In the genomic region with DNA sequence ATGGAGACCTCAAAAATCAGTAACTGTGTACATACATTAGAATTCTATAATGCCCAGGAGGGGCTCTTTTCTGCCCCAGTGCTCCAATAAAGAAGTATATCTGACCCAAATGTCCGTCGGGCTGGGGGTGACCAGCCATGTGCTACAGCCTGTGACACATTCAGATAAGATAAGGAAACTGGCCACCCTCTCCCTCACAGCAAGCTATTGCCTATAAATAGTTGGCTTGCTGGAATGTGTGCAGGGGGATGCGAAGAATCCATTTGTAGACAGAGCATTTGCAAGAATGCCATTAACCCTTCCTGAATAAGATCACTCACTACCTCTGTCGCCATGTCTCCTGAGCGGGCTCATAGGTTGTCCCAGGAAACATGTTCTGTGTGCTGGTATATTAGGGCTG, we compare ENCODE assay signal across 20 mouse cellular contexts.
DNase-seq lines count a peak whose midpoint lies in the region; ATAC-seq and TF ChIP-seq lines count a peak whose summit lies in the region.
"Had no signal": no experiment of that assay in that cellular context is flagged by ENCODE, and none has a peak within 500 bp of the region (broad histone marks: within the 10 kb centered on the region; RNA-seq: fewer than 3 reads in every experiment).

No protein-coding gene starts in this region.

- peak overlapping the region; percentile 37 for H3K4me2 ChIP-seq in heart, embryonic 13.5 days
- H3K4me2 ChIP-seq in lung, embryonic 14.5 days = no peak overlapping the region
- no peak overlapping the region for H3K4me2 ChIP-seq in liver, embryonic 11.5 days
- H3K4me2 ChIP-seq: embryonic facial prominence, embryonic 12.5 days; forebrain, embryonic 15.5 days; hindbrain, embryonic 12.5 days had no signal

- H3K36me3 ChIP-seq in heart, embryonic 13.5 days = no peaks in the 10 kb centered on the region
- H3K36me3 ChIP-seq in heart, adult 2 months (ENCODE audit: control insufficient read depth, insufficient read depth, low read length) = no peaks in the 10 kb centered on the region
- H3K36me3 ChIP-seq in lung, embryonic 14.5 days (ENCODE audit: insufficient read depth) = no peaks in the 10 kb centered on the region
- H3K36me3 ChIP-seq in liver, embryonic 11.5 days (ENCODE audit: control insufficient read depth, insufficient read depth, low read length) = no peaks in the 10 kb centered on the region
- H3K36me3 ChIP-seq: embryonic facial prominence, embryonic 12.5 days; forebrain, embryonic 15.5 days; G1E; hindbrain, embryonic 12.5 days had no signal

- TF ChIP-seq CTCF in heart, adult 2 months (IDR thresholded peaks at IDR 0.05) = no peak
- TF ChIP-seq CTCF in lung, embryonic 14.5 days (IDR thresholded peaks at IDR 0.05; ENCODE audit: low read depth) = no peak

- H3K79me2 ChIP-seq in heart, adult 2 months (replicated peaks; ENCODE audit: control insufficient read depth, insufficient read depth, low read length) = no peaks in the 10 kb centered on the region

- DNase-seq in heart, adult 18-20 months = peak; percentile 10 to 30
- DNase-seq in heart, adult 11 months = no peak
- no peak for DNase-seq in heart, adult 2 months
- peak; percentile 31 for DNase-seq in lung, embryonic 14.5 days
- no peak for DNase-seq in lung, postnatal 10 days
- DNase-seq in cerebellum, adult 9-11 months = no peak
- DNase-seq in liver, embryonic 11.5 days (ENCODE audit: low spot score) = no peak
- DNase-seq: adrenal gland, adult 8-10 months; B cell, adult 2 months; cerebellum, adult 11 months; gastrocnemius, postnatal 36 days; kidney, adult 2 months had no signal

- peaks cover 25% of the 10 kb centered on the region for H3K4me1 ChIP-seq in heart, embryonic 13.5 days
- no peaks in the 10 kb centered on the region for H3K4me1 ChIP-seq in heart, adult 2 months (ENCODE audit: control insufficient read depth, insufficient read depth, low read length)
- H3K4me1 ChIP-seq in lung, embryonic 14.5 days (ENCODE audit: insufficient read depth) = no peaks in the 10 kb centered on the region
- no peaks in the 10 kb centered on the region for H3K4me1 ChIP-seq in liver, embryonic 11.5 days (replicated peaks; ENCODE audit: control insufficient read depth, insufficient read depth, low read length)
- H3K4me1 ChIP-seq: embryonic facial prominence, embryonic 12.5 days; forebrain, embryonic 15.5 days; hindbrain, embryonic 12.5 days had no signal

- no peaks in the 10 kb centered on the region for H3K27me3 ChIP-seq in heart, embryonic 13.5 days (replicated peaks)
- H3K27me3 ChIP-seq in heart, adult 2 months (ENCODE audit: control insufficient read depth, insufficient read depth, low read length) = no peaks in the 10 kb centered on the region
- no peaks in the 10 kb centered on the region for H3K27me3 ChIP-seq in lung, embryonic 14.5 days (ENCODE audit: insufficient read depth, low read length)
- H3K27me3 ChIP-seq in liver, embryonic 11.5 days (replicated peaks; ENCODE audit: control insufficient read depth, insufficient read depth, low read length) = no peaks in the 10 kb centered on the region
- H3K27me3 ChIP-seq: embryonic facial prominence, embryonic 12.5 days; forebrain, embryonic 15.5 days; hindbrain, embryonic 12.5 days had no signal

- peak overlapping the region; percentile 91 for H3K27ac ChIP-seq in heart, embryonic 13.5 days (replicated peaks)
- no peak overlapping the region for H3K27ac ChIP-seq in heart, adult 2 months
- no peak overlapping the region for H3K27ac ChIP-seq in lung, embryonic 14.5 days (ENCODE audit: low read depth)
- no peak overlapping the region for H3K27ac ChIP-seq in liver, embryonic 11.5 days (ENCODE audit: low read depth, low read length)
- H3K27ac ChIP-seq: embryonic facial prominence, embryonic 12.5 days; forebrain, embryonic 15.5 days; hindbrain, embryonic 12.5 days had no signal

- H3K4me3 ChIP-seq in heart, embryonic 13.5 days = no peak overlapping the region
- no peak overlapping the region for H3K4me3 ChIP-seq in heart, adult 2 months
- H3K4me3 ChIP-seq in lung, embryonic 14.5 days (ENCODE audit: low read depth, low read length) = no peak overlapping the region
- H3K4me3 ChIP-seq in liver, embryonic 11.5 days (ENCODE audit: low read depth, low read length) = no peak overlapping the region
- H3K4me3 ChIP-seq: embryonic facial prominence, embryonic 12.5 days; forebrain, embryonic 15.5 days; hindbrain, embryonic 12.5 days had no signal

- no peak for TF ChIP-seq EP300 in heart, adult 2 months (IDR thresholded peaks at IDR 0.05; ENCODE audit: insufficient read depth, low read depth, low read length)

- no peak for TF ChIP-seq POLR2A in heart, adult 2 months (IDR thresholded peaks at IDR 0.05; ENCODE audit: insufficient read depth, low read depth, low read length)

- ATAC-seq in heart, embryonic 13.5 days (ENCODE audit: extremely low read depth, insufficient number of reproducible peaks, low FRiP score, low TSS enrichment) = peak; percentile 70; the same call in 1 of the 2 replicates
- peak; percentile 62; the same call in 1 of the 2 replicates for ATAC-seq in lung, embryonic 14.5 days (ENCODE audit: insufficient read depth)
- ATAC-seq in liver, embryonic 11.5 days (replicated peaks; ENCODE audit: low FRiP score) = no peak
- ATAC-seq: CD4-positive, CD25-positive, alpha-beta regulatory T cell, adult 4 months; forebrain, embryonic 15.5 days; hindbrain, embryonic 16.5 days; inflammation-experienced regulatory T-cells, adult 6 months had no signal

- intact Hi-C loops in heart, adult 2 months (cut with DNase I) = no loop called here

- H3K9ac ChIP-seq in heart, embryonic 13.5 days = no peak overlapping the region
- H3K9ac ChIP-seq in heart, adult 2 months (ENCODE audit: low read depth, low read length) = no peak overlapping the region
- H3K9ac ChIP-seq in lung, embryonic 14.5 days = no peak overlapping the region
- H3K9ac ChIP-seq in liver, embryonic 11.5 days (ENCODE audit: low read depth, low read length) = no peak overlapping the region
- H3K9ac ChIP-seq: embryonic facial prominence, embryonic 12.5 days; forebrain, embryonic 15.5 days; hindbrain, embryonic 12.5 days had no signal

- WGBS in heart, embryonic 13.5 days = 13% methylated on average over 5 of the region's 5 CpGs
- WGBS in heart, adult 2 months = 21% methylated on average over 5 of the region's 5 CpGs
- 29% methylated on average over 5 of the region's 5 CpGs for WGBS in lung, embryonic 14.5 days
- 32% methylated on average over 5 of the region's 5 CpGs for WGBS in liver, embryonic 11.5 days

- H3K9me3 ChIP-seq in heart, embryonic 13.5 days = peaks cover 7% of the 10 kb centered on the region; the same call in 1 of the 2 replicates
- no peaks in the 10 kb centered on the region for H3K9me3 ChIP-seq in lung, embryonic 14.5 days (ENCODE audit: low read depth, low read length)
- H3K9me3 ChIP-seq in liver, embryonic 11.5 days (ENCODE audit: control insufficient read depth, low read length) = no peaks in the 10 kb centered on the region
- H3K9me3 ChIP-seq: embryonic facial prominence, embryonic 12.5 days; forebrain, embryonic 15.5 days; hindbrain, embryonic 12.5 days had no signal

Comparison
In these comparisons a context has a peak if more than half of its experiments do, and no peak if none do; other contexts are left out.
1. DNase-seq: peak in heart, adult 18-20 months (2 of 2) and lung, embryonic 14.5 days (single experiment); none in heart, adult 11 months (single experiment), heart, adult 2 months (0 of 2), lung, postnatal 10 days (single experiment), cerebellum, adult 9-11 months (single experiment) and liver, embryonic 11.5 days (single experiment).